Mouse (Mus musculus): Measurements from ENCODE around the gene Gm42906.

DNA sequence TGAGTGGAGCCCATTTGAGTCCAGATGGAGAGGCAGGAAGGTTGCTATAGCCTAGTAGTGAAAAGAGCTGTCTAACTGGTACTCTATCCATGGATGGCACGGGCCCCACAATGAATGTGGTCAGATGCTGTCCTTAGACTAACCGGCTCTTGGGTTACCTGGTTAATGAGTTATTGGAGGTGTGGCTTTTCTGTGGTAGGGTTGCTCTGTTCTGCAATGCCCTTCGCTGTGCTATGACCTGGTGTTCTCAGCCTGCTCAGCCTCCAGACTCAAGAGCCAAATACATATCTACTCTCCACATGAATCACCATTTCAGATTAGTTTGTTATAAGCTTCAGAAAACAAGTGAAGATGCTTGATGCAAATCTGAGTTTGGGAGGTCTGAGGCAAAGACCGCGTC, 385.1 kb downstream of the Gm42906 start:
- TF ChIP-seq POLR2A (IDR thresholded peaks at IDR 0.05; ENCODE audit: insufficient read depth, low read depth, low read length) (no peak), CTCF (IDR thresholded peaks at IDR 0.05; ENCODE audit: insufficient read depth, low read depth, low read length) (no peak)

All from olfactory bulb, adult 2 months (tissue).